Mouse (Mus musculus) megakaryocyte, embryonic 14.5 days (primary cell): ENCODE measurements at regions not wholly inside any gene's neighbourhood (a gene's known extent, or its start where the extent isn't known, plus 50 kb on each side); places are given as distances from the start of the nearest gene placed in this dataset.

ENCODE experiments used
- H3K27me3 ChIP-seq: replicated peaks from 2 replicates; pipeline ENCODE3; 2012; ENCODE audit warnings: inconsistent platforms
- H3K36me3 ChIP-seq: replicated peaks from 2 replicates; pipeline ENCODE3; 2012; ENCODE audit warnings: low read length, inconsistent platforms, mixed read lengths
- H3K4me1 ChIP-seq: 2 replicates; pipeline ENCODE4 v1.6.1; 2012; ENCODE audit warnings: inconsistent platforms
- H3K4me3 ChIP-seq: replicated peaks from 2 replicates; pipeline ENCODE3; 2012; ENCODE audit warnings: moderate library complexity, mild to moderate bottlenecking, inconsistent platforms
- H3K9me3 ChIP-seq: 2 replicates; pipeline ENCODE4 v1.6.1; 2012; ENCODE audit warnings: inconsistent platforms
- FLI1 ChIP-seq: IDR thresholded peaks from 2 replicates; pipeline ENCODE4 v1.6.1; 2012; ENCODE audit warnings: low read length, inconsistent platforms, mixed read lengths
- GATA1 ChIP-seq: IDR thresholded peaks from 3 replicates; pipeline ENCODE4 v1.6.1; 2012; ENCODE audit warnings: mixed read lengths, low read length, inconsistent platforms, borderline replicate concordance

GRCm38 (mm10) chr5:60049053-60049452 is 1759.6 kb upstream of the G6pd2 start:
- Histone ChIP-seq H3K9me3 (peaks cover 13% of the 10 kb centered on the region), H3K4me1 (no peaks in the 10 kb centered on the region), H3K36me3 (no peaks in the 10 kb centered on the region), H3K4me3 (no peak overlapping the region), H3K27me3 (no peaks in the 10 kb centered on the region)
- TF ChIP-seq GATA1 (no peak), FLI1 (no peak)

DNA sequence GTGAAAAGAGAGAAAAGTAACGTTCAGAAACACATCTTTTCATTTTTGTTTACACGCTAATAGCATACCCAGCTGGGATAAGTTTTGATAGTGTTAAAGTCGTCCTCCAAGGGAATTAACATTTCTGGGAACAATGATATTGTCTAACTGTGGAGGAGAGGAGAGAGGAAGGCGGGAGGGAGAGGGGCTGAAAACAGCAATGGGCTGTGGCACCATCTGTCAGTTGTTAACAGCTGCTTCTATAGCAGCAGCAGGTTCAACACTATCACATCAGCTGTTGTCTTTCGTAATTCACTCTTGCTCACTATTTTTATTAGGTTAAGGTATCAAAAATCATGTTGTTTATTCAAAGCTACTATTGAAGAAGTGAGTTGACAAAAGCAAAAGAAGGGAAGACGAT is 1747.4 kb upstream of the G6pd2 start:
- TF ChIP-seq GATA1 (no peak), FLI1 (no peak)
- no peaks in the 10 kb centered on the region for H3K27me3 ChIP-seq
- no peaks in the 10 kb centered on the region for H3K9me3 ChIP-seq
- H3K4me3 ChIP-seq, result no peak overlapping the region
- H3K4me1 ChIP-seq, result no peaks in the 10 kb centered on the region
- no peaks in the 10 kb centered on the region for H3K36me3 ChIP-seq
